Mouse (Mus musculus) hindbrain, embryonic 14.5 days (tissue): Measurements from ENCODE around the gene Shank2. TPM values are rescaled to one million over a fixed set of nuclear protein-coding genes. Genes with fewer than 3 reads are reported as not detected.

ENCODE experiments used
- ATAC-seq: fragments of 200-750 bp; cut with Nextera tagmentation; 2 replicates; pipeline ENCODE4 v1.8.0; 2017; ENCODE audit warnings: moderate number of reproducible peaks, mild to moderate bottlenecking, moderate TSS enrichment, moderate library complexity; ENCODE audit not compliant: low FRiP score
- DNase-seq: peaks from one replicate; pipeline ENCODE4 v3.0.0-alpha.2; 2015; ENCODE audit warnings: low spot score
- H3K27ac ChIP-seq: fragments of 300-500 bp; sonication (generic); 2 replicates; pipeline ENCODE4 v1.5.1; 2014; ENCODE audit warnings: mild to moderate bottlenecking, moderate library complexity
- H3K27me3 ChIP-seq: fragments of 300-500 bp; sonication (generic); 2 replicates; pipeline ENCODE4 v1.6.1; 2014; ENCODE audit warnings: mild to moderate bottlenecking, low read length, mixed read lengths; ENCODE audit not compliant: control insufficient read depth, insufficient read depth
- H3K36me3 ChIP-seq: fragments of 300-500 bp; sonication (generic); replicated peaks from 2 replicates; pipeline ENCODE4 v1.6.1; 2014; ENCODE audit not compliant: control insufficient read depth, insufficient read depth
- H3K4me1 ChIP-seq: fragments of 300-500 bp; sonication (generic); replicated peaks from 2 replicates; pipeline ENCODE4 v1.6.1; 2014; ENCODE audit warnings: antibody characterized with exemption, low read length, mixed read lengths; ENCODE audit not compliant: control insufficient read depth, insufficient read depth
- H3K4me2 ChIP-seq: fragments of 300-500 bp; sonication (generic); replicated peaks from 2 replicates; pipeline ENCODE4 v1.6.1; 2014; ENCODE audit warnings: mild to moderate bottlenecking, moderate library complexity
- H3K4me3 ChIP-seq: fragments of 300-500 bp; sonication (generic); replicated peaks from 2 replicates; pipeline ENCODE4 v1.5.1; 2014; ENCODE audit warnings: mild to moderate bottlenecking, low read length
- H3K9ac ChIP-seq: fragments of 300-500 bp; sonication (generic); 2 replicates; pipeline ENCODE4 v1.6.1; 2014
- H3K9me3 ChIP-seq: fragments of 300-500 bp; sonication (generic); 2 replicates; pipeline ENCODE4 v1.6.1; 2016; ENCODE audit warnings: low read length; ENCODE audit not compliant: control insufficient read depth
- WGBS: fragments of 180-500 bp; shearing (Covaris S2); extraction: QIAGEN DNeasy Blood & Tissue Kit; methylation state at CpG from one replicate; pipeline ENCODE4 v1.1.7; 2014; 5-methylcytosine and 5-hydroxymethylcytosine counted together
- polyA plus RNA-seq: library from polyadenylated mRNA; unstranded; fragments of >200 nt; fragmentation: Nextera tagmentation; extraction: Ambion mirVana; gene quantifications from 2 replicates; pipeline ENCODE4 v1.2.1, GENCODE M21; 2014

Gene Shank2
- 10.7 and 11.3 TPM in 2 replicates for polyA plus RNA-seq

DNA sequence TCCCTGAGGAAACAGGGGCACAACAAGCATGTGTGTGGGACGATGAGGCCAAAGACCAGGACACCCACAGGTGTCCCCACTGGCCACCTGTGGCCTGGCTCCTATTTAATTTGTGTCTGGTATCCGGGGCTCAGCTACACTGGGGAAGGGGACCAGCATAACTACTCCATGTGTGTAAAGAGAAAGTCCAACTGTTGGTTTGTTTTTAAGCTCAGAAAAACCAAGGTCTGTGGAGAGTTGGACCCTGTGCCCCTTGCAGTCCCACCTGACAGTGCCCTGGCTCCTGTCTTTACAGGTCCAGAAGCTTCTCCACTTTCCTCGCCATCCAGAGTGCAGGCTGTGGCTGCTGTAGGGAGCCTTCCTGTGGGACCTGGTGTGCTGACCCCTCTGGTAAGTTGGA, at the start of gene Shank2:
Gene Shank2, plus strand, starts transcription at position 301 of the 400 bp plus-strand sequence.
- WGBS: 85% methylated on average over 3 of the region's 3 CpGs

DNA sequence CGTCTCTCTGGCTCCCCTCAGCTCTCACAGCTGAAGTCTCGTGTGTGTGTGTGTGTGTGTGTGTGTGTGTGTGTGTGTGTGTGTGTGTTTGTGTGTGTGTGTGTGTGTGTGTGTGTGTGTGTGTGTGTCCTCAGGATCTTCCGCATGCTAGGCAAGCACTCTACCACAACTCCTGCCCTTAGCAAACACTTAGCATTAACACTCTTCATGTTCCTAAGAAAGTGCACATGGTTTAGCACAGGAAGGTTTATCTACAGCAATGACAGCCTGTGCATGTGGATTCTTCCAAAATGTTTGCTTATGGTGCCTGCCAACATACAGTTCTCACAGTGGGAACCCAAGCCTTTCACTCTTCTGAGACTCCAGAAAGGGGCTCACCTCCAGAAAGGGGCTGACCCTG, 49.6 kb upstream of the Shank2 start:
- no peaks in the 10 kb centered on the region for H3K36me3 ChIP-seq
- no peaks in the 10 kb centered on the region for H3K9me3 ChIP-seq
- H3K4me1 ChIP-seq: no peaks in the 10 kb centered on the region
- H3K4me2 ChIP-seq: no peak overlapping the region
- H3K4me3 ChIP-seq: no peak overlapping the region
- WGBS: 80% methylated on average over 3 of the region's 3 CpGs
- ATAC-seq: no peak
- H3K27ac ChIP-seq: no peak overlapping the region
- no peak overlapping the region for H3K9ac ChIP-seq
- no peak for DNase-seq
- H3K27me3 ChIP-seq: no peaks in the 10 kb centered on the region

More for the DNA sequence above, at the start of gene Shank2:
- Histone ChIP-seq H3K36me3 (no peaks in the 10 kb centered on the region), H3K4me3 (no peak within 1 kb of the TSS), H3K9ac (no peak within 1 kb of the TSS), H3K4me2 (no peak within 1 kb of the TSS), H3K27ac (no peak within 1 kb of the TSS), H3K4me1 (no peaks in the 10 kb centered on the region), H3K27me3 (no peaks in the 10 kb centered on the region), H3K9me3 (peaks cover 8% of the 10 kb centered on the region; the same call in 1 of the 2 replicates)
- ATAC-seq: no peak
- DNase-seq: no peak

DNA sequence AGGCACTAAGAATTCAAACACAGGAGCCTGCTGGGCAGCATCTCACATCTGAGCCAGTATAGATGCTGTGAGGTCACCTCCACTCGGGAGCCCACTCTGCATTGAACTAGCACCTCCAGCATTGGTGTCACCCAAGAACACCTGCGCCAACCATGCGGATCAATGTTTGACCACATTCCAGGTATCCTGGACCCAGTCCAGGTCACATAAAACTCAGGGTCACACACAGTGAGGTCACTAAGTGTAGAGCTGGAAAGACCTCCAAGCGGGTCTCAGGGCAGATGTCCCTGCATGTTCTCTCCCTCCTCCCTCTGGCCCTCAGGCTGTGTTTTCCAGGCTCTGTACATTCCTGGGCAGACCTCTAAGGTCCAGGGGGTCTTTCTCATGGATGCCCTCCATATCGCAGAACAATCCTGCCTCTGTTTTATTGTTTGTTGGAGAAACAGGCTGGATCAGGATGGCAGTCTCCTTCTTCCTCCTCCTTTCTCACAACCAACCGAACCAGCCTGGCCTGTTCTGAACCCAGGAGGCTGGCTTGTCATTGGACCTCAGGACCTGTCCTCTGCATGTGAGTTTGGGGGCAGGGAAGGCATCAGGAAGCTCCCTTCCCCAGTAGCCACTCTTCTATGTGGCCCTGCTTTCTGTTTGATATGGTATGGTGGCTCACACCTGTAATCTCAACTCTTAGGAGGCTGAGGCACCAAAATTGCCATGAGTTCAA, 45.0 kb upstream of the Shank2 start:
- Histone ChIP-seq H3K27ac (no peak overlapping the region), H3K4me2 (no peak overlapping the region), H3K9ac (no peak overlapping the region), H3K4me1 (no peaks in the 10 kb centered on the region), H3K4me3 (no peak overlapping the region), H3K27me3 (no peaks in the 10 kb centered on the region), H3K36me3 (no peaks in the 10 kb centered on the region), H3K9me3 (no peaks in the 10 kb centered on the region)
- WGBS: 86% methylated on average over 6 of the region's 6 CpGs
- DNase-seq: no peak
- ATAC-seq: no peak

DNA sequence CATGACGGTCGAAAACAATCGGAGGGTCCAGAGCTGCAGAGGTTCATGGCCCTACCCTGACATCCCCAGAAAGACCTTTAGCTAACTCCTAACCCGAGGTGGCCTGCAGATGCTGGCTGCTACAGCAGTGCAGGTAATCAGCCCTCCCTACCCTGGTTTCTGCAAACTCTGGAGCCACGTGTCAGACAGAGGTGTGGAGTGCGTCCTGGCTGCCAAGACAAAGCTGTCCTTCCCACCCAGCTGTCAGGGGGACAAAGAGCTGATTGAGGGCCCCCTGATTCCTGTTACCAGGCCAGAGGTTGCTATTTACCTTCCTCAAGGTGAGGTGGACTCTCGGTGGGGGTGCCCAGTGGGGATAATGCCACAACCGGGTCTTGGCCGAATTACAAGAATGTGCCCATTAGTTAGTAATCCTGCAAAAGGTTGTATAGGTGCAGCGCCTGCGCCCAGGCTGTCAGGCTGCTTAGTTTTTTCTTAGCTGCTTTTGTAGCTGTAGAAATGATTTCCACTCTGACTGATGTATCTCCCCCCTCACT, 43.6 kb upstream of the Shank2 start:
- 56% methylated on average over 11 of the region's 11 CpGs for WGBS
- no peaks in the 10 kb centered on the region for H3K27me3 ChIP-seq
- H3K9ac ChIP-seq: no peak overlapping the region
- ATAC-seq (no peak), DNase-seq (no peak)
- no peak overlapping the region for H3K4me2 ChIP-seq
- no peaks in the 10 kb centered on the region for H3K36me3 ChIP-seq
- no peak overlapping the region for H3K4me3 ChIP-seq
- no peaks in the 10 kb centered on the region for H3K4me1 ChIP-seq
- no peak overlapping the region for H3K27ac ChIP-seq
- H3K9me3 ChIP-seq: no peaks in the 10 kb centered on the region

DNA sequence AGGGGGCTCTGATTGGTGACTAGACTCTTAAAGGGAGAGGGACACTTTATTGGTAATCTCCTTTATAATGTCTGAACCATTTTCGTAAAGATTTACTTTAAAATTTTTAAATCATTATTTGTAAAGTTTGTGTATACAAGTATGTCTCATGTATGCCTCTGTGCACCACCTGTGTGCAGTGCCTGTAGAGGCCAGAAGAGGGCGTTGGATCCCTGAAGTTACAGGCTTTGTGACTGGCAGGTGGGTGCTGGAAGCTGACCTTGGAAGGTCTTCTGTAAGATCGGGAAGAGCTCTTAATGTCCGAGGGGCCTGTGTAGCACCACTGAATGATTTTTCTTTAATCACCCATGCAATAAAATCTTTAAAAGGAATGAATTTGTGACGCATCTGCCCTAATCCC, 37.9 kb upstream of the Shank2 start:
- ATAC-seq (no peak), DNase-seq (no peak)
- Histone ChIP-seq H3K27me3 (no peaks in the 10 kb centered on the region), H3K9ac (no peak overlapping the region), H3K4me2 (no peak overlapping the region), H3K4me1 (no peaks in the 10 kb centered on the region), H3K36me3 (no peaks in the 10 kb centered on the region), H3K27ac (no peak overlapping the region), H3K9me3 (no peaks in the 10 kb centered on the region), H3K4me3 (no peak overlapping the region)
- WGBS: 89% methylated on average over 5 of the region's 5 CpGs

DNA sequence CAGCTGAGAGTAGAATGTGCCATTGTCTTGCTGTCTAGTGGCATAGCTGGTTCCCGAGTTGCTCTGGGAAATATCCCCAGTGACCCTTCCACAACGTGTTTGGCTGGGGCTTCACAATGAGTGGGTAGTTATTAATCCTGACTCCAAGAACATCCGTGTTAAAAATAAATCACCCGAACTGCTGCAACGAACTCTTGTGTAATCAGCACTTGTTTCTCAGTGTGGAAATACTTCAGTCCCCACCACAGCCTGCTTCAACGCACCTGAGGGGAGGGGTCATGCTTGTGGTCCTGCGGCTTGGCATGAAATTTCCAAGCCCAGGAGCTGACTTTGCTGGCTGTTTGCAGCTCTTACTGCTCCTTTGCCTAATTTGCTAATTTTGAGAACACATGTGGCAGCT, 35.1 kb upstream of the Shank2 start:
- Histone ChIP-seq H3K27me3 (no peaks in the 10 kb centered on the region), H3K9me3 (no peaks in the 10 kb centered on the region), H3K27ac (no peak overlapping the region), H3K4me3 (no peak overlapping the region), H3K9ac (no peak overlapping the region), H3K4me1 (no peaks in the 10 kb centered on the region), H3K4me2 (no peak overlapping the region), H3K36me3 (no peaks in the 10 kb centered on the region)
- no peak for ATAC-seq
- DNase-seq: no peak
- WGBS: 80% methylated on average over 7 of the region's 7 CpGs

DNA sequence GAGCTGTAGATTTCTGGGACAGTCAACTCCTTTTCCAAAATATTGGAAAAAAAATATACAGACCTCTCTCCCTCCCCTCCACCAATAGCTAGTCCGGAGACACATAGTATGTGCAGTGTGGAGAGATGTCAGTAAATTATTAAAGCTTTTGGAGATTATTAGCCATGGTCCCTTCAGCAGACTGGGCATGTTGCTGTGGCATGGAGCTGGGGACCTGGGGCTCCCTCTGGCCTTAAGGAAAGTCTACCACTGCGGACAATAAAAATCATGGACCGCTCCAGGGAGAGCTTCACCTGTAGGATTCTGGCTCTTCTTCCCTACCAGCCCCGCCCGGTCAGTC, 24.3 kb upstream of the Shank2 start:
- Histone ChIP-seq H3K9me3 (no peaks in the 10 kb centered on the region), H3K4me1 (peaks cover 14% of the 10 kb centered on the region; the same call in 1 of the 2 replicates), H3K4me2 (peak overlapping the region; percentile 98), H3K4me3 (peak overlapping the region; percentile 51), H3K36me3 (no peaks in the 10 kb centered on the region), H3K27ac (no peak overlapping the region), H3K9ac (peak overlapping the region; percentile 55), H3K27me3 (peaks cover 64% of the 10 kb centered on the region)
- DNase-seq (no peak), ATAC-seq (no peak)
- whole genome bisulfite sequencing: 18% methylated on average over 5 of the region's 5 CpGs

DNA sequence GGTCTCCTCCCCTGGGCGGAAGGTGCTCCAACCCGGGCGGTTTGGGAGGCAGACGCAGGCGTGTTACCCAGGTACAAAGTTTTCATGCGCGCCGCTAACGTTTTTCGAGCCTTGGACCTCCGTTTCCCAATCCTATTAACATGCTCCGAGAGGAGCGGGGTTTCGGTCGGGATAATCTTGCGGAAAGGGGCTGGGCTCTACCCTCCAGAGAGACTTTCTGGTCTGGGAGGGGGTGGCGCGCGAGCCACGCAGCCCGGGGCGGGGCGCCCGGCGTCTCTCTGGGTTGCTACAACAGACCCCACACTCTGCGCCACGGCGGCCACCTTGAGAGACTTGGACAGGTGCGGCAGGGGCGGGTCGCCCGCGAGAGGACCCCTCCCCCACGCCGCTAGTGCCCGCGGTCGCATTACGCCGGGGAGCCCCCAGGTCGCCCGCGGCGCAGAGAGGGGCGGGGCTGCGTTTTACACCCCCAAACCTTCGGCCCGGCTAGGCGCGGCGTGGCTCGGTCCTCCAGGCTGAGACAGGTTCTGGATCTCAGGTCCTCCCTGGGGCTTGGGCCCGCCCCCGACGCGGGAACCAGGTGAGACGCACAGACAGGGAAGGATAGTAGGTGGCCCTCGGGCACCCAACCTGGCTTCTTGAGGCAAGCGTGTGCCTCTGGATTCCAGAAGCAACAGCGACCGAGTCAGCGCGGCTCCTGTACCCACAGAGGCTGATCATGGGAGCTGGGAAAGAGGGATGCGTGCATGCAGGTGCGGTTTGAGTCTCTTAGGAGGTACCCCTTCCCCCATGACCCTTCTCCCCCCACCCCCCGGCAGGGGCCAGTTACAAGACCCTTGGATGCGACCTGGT, 23.7 kb upstream of the Shank2 start:
- Histone ChIP-seq H3K36me3 (no peaks in the 10 kb centered on the region), H3K9me3 (no peaks in the 10 kb centered on the region), H3K9ac (peak overlapping the region; percentile 55), H3K4me2 (peak overlapping the region; percentile 98), H3K27ac (no peak overlapping the region), H3K27me3 (peaks cover 64% of the 10 kb centered on the region), H3K4me3 (peak overlapping the region; percentile 51), H3K4me1 (peaks cover 14% of the 10 kb centered on the region; the same call in 1 of the 2 replicates)
- peak; percentile 32 for DNase-seq
- under 1% methylated on average over 67 of the region's 67 CpGs for WGBS
- ATAC-seq: peak; percentile 55; the same call in 1 of the 2 replicates

DNA sequence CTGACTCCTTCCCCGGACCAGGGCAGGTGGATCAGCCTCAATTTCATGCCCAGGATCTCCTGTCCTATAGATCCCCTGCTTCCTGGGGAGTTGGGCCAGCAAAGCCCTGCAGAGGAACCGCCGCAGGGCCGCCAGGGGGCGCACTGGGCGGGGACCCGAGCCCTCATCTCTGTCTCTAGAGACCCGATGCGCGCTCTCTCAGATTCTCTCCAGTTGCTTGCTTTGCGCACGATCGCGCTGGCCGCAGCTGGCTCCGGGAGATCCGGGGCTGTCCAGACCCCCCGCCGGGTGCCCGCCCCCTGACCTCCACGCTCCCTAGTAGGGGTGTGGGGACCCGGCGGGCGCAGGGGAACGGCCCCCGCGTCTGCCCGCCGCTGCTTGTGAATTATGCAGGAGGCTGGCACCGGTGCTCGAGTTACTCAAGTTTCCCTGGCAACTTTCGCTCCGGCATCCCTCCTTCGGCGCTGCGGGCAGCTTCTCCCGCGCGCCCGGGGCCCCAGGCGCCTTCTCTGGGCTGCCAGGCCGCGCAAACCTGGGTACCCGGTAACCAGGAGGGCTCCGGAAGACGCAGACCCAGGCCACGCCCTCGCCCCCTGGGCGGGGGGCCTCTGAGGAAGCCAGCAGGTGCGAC, 22.9 kb upstream of the Shank2 start:
- DNase-seq (peak; percentile 70), ATAC-seq (peak; percentile 79)
- Histone ChIP-seq H3K27me3 (peaks cover 64% of the 10 kb centered on the region), H3K9me3 (no peaks in the 10 kb centered on the region), H3K36me3 (no peaks in the 10 kb centered on the region), H3K9ac (peak overlapping the region; percentile 55), H3K4me1 (peaks cover 14% of the 10 kb centered on the region; the same call in 1 of the 2 replicates), H3K4me2 (peak overlapping the region; percentile 98), H3K27ac (no peak overlapping the region; the same call in 1 of the 2 replicates), H3K4me3 (peak overlapping the region; percentile 51)
- under 1% methylated on average over 47 of the region's 50 CpGs for WGBS
